Mouse (Mus musculus) hematopoietic stem cell, adult 5-6 weeks (primary cell): Measurements from ENCODE around the gene Mfap1a. TPM values are rescaled to one million over a fixed set of nuclear protein-coding genes. Genes with fewer than 3 reads are reported as not detected.
A peak's percentile ranks its signal among the peaks of the same experiment; 100 is the strongest.
"Not testable (repeated sequence)": the region's sequence is repeated elsewhere in the genome, so short reads cannot be mapped to it uniquely, and the experiment has no call there.

Experiments
- ATAC-seq, 2 experiments: fragments of 125-278 bp in 1 of 2; replicated peaks in 1 of 2; 2 replicates each; pipeline ENCODE4 v1.8.0; 2016 to 2017; ENCODE audit warnings: inconsistent platforms in 2 of 2, mild to moderate bottlenecking in 2 of 2, moderate number of reproducible peaks in 2 of 2, low read depth in 1 of 2, moderate TSS enrichment in 1 of 2; ENCODE audit not compliant: low FRiP score in 2 of 2, poor library complexity in 2 of 2, severe bottlenecking in 2 of 2, insufficient read depth in 1 of 2, low TSS enrichment in 1 of 2
- total RNA-seq: library from RNA; stranded (forward); fragments of 172-1452, 232-1000 nt; gene quantifications from 2 replicates; pipeline ENCODE4 v1.2.3, GENCODE M21; 2017

Gene Mfap1a
- total RNA-seq, 1 experiment from 2014 or later = 45.4 TPM

GRCm38 (mm10) chr2:121480916-121481315, 25.5 kb downstream of the Mfap1a start:
- ATAC-seq = peak in 1 of 2 experiments; percentile 48; a peak in 2 of 4 replicates

- peak; percentile 53 to 69; a peak in 3 of 4 replicates for ATAC-seq
Measured at GRCm38 (mm10) chr2:121480498-121480897, 26.0 kb downstream of the Mfap1a start.

GRCm38 (mm10) chr2:121477491-121478266, 28.8 kb downstream of the Mfap1a start:
- no peak for ATAC-seq

GRCm38 (mm10) chr2:121475306-121475705, 31.2 kb downstream of the Mfap1a start:
- ATAC-seq = not testable (repeated sequence)

GRCm38 (mm10) chr2:121474180-121474535, 32.3 kb downstream of the Mfap1a start:
- ATAC-seq = peak in 1 of 2 experiments; percentile 13; a peak in 1 of 4 replicates

GRCm38 (mm10) chr2:121473301-121474179, 32.9 kb downstream of the Mfap1a start, which contains the start of gene Mfap1b:
Gene Mfap1b (minus strand): TSS chr2:121474067.
- ATAC-seq = peak; percentile 96 to 98

GRCm38 (mm10) chr2:121472783-121473182, 33.7 kb downstream of the Mfap1a start:
- ATAC-seq = not testable (repeated sequence)

GRCm38 (mm10) chr2:121468982-121469381, 37.5 kb downstream of the Mfap1a start:
- 0 out of 4 replicates have a peak, but pooled peaks of 1 of the 2 experiments have one; percentile 30 for ATAC-seq

GRCm38 (mm10) chr2:121460071-121460470, 46.4 kb downstream of the Mfap1a start:
- ATAC-seq = no peak

GRCm38 (mm10) chr2:121456692-121457642, 49.5 kb downstream of the Mfap1a start, which contains the start of gene Serinc4:
Gene Serinc4 (minus strand): TSS chr2:121456781.
- peak; percentile 97 to 98 for ATAC-seq

- ATAC-seq = no peak
Measured at GRCm38 (mm10) chr2:121455534-121455933, 50.9 kb downstream of the Mfap1a start.

GRCm38 (mm10) chr2:121453917-121454316, 52.5 kb downstream of the Mfap1a start:
- no peak for ATAC-seq

GRCm38 (mm10) chr2:121452990-121453389, 53.5 kb downstream of the Mfap1a start, which contains the start of gene Hypk:
Gene Hypk (plus strand): TSS chr2:121453290.
- no peak for ATAC-seq

- ATAC-seq = no peak
Measured at GRCm38 (mm10) chr2:121452361-121452760, 54.1 kb downstream of the Mfap1a start.

- ATAC-seq = no peak; a peak in 1 of 4 replicates
Measured at GRCm38 (mm10) chr2:121450093-121450492, 56.4 kb downstream of the Mfap1a start.

- ATAC-seq = no peak
Measured at GRCm38 (mm10) chr2:121449545-121450011, 56.9 kb downstream of the Mfap1a start.
